Mouse (Mus musculus) ovary, postnatal 36 days (tissue): ENCODE measurements around the gene Cct2.
A peak's percentile ranks its signal among the peaks of the same experiment; 100 is the strongest.

Source experiments
- DNase-seq: peaks from one replicate; pipeline ENCODE4 v3.0.0; 2022; ENCODE audit warnings: low spot score, mixed read lengths

Gene Cct2

GRCm38 (mm10) chr10:117063254-117064021, at the start of gene Cct2:
Gene Cct2 (minus strand): TSS chr10:117063814.
- peak; percentile 89 for DNase-seq

- no peak for DNase-seq
Measured at GRCm38 (mm10) chr10:117112545-117112944, 48.9 kb upstream of the Cct2 start.

- DNase-seq, result no peak
Measured at GRCm38 (mm10) chr10:117111455-117111854, 47.8 kb upstream of the Cct2 start.

GRCm38 (mm10) chr10:117110271-117110670, 46.7 kb upstream of the Cct2 start:
- DNase-seq, result no peak

GRCm38 (mm10) chr10:117106686-117107085, 43.1 kb upstream of the Cct2 start:
- DNase-seq, result no peak

GRCm38 (mm10) chr10:117106244-117106643, 42.6 kb upstream of the Cct2 start:
- DNase-seq, result no peak

- DNase-seq, result no peak
Measured at GRCm38 (mm10) chr10:117105015-117105414, 41.4 kb upstream of the Cct2 start.

- no peak for DNase-seq
Measured at GRCm38 (mm10) chr10:117103854-117104598, 40.4 kb upstream of the Cct2 start.

GRCm38 (mm10) chr10:117100175-117100574, 36.6 kb upstream of the Cct2 start:
- no peak for DNase-seq

- DNase-seq, result no peak
Measured at GRCm38 (mm10) chr10:117097116-117097698, 33.6 kb upstream of the Cct2 start.

- no peak for DNase-seq
Measured at GRCm38 (mm10) chr10:117096096-117096495, 32.5 kb upstream of the Cct2 start.

- DNase-seq, result no peak
Measured at GRCm38 (mm10) chr10:117094504-117095329, 31.1 kb upstream of the Cct2 start.

GRCm38 (mm10) chr10:117089628-117090027, 26.0 kb upstream of the Cct2 start:
- DNase-seq, result no peak

GRCm38 (mm10) chr10:117081914-117082359, 18.3 kb upstream of the Cct2 start:
- no peak for DNase-seq

- no peak for DNase-seq
Measured at GRCm38 (mm10) chr10:117081326-117081725, 17.7 kb upstream of the Cct2 start.

GRCm38 (mm10) chr10:117078284-117078683, 14.7 kb upstream of the Cct2 start:
- DNase-seq, result peak; percentile 42

- no peak for DNase-seq
Measured at GRCm38 (mm10) chr10:117073176-117073575, 9.6 kb upstream of the Cct2 start.

- DNase-seq, result no peak
Measured at GRCm38 (mm10) chr10:117072191-117072888, 8.7 kb upstream of the Cct2 start.

GRCm38 (mm10) chr10:117069109-117069508, 5.5 kb upstream of the Cct2 start:
- DNase-seq, result no peak

GRCm38 (mm10) chr10:117064076-117064475, 462 bp upstream of the Cct2 start:
- DNase-seq, result no peak

GRCm38 (mm10) chr10:117062894-117063253, 740 bp downstream of the Cct2 start:
- DNase-seq, result no peak
